Mouse (Mus musculus) limb, embryonic 13.5 days (tissue): Measurements from ENCODE around the gene Son. TPM values are rescaled to one million over a fixed set of nuclear protein-coding genes. Genes with fewer than 3 reads are reported as not detected.
"Not testable (repeated sequence)": the region's sequence is repeated elsewhere in the genome, so short reads cannot be mapped to it uniquely, and the experiment has no call there.

Experiments
- ATAC-seq: fragments of 200-750 bp; cut with Nextera tagmentation; 2 replicates; pipeline ENCODE4 v1.8.0; 2017; ENCODE audit warnings: low read depth, moderate number of reproducible peaks, moderate TSS enrichment; ENCODE audit not compliant: low FRiP score
- H3K27ac ChIP-seq: fragments of 300-500 bp; sonication (generic); 2 replicates; pipeline ENCODE4 v1.5.1; 2015; ENCODE audit warnings: inconsistent platforms, mild to moderate bottlenecking, moderate library complexity
- H3K27me3 ChIP-seq: fragments of 300-500 bp; sonication (generic); 2 replicates; pipeline ENCODE4 v1.6.1; 2015; ENCODE audit warnings: mild to moderate bottlenecking, inconsistent platforms
- H3K36me3 ChIP-seq: fragments of 300-500 bp; sonication (generic); 2 replicates; pipeline ENCODE4 v1.6.1; 2015; ENCODE audit warnings: inconsistent platforms, mild to moderate bottlenecking, moderate library complexity
- H3K4me1 ChIP-seq: fragments of 300-500 bp; sonication (generic); 2 replicates; pipeline ENCODE4 v1.6.1; 2015; ENCODE audit warnings: inconsistent platforms
- H3K4me2 ChIP-seq: fragments of 300-500 bp; sonication (generic); replicated peaks from 2 replicates; pipeline ENCODE4 v1.6.1; 2015; ENCODE audit warnings: inconsistent platforms, mild to moderate bottlenecking, moderate library complexity
- H3K4me3 ChIP-seq: fragments of 300-500 bp; sonication (generic); 2 replicates; pipeline ENCODE4 v1.5.1; 2015; ENCODE audit warnings: moderate library complexity, mild to moderate bottlenecking, inconsistent platforms
- H3K9ac ChIP-seq: fragments of 300-500 bp; sonication (generic); 2 replicates; pipeline ENCODE4 v1.6.1; 2015; ENCODE audit warnings: mild to moderate bottlenecking, inconsistent platforms
- H3K9me3 ChIP-seq: fragments of 300-500 bp; sonication (generic); 2 replicates; pipeline ENCODE4 v1.6.1; 2016; ENCODE audit warnings: inconsistent platforms
- WGBS: fragments of 180-500 bp; shearing (Covaris S2); methylation state at CpG from one replicate; pipeline ENCODE4 v1.1.7; 2015; 5-methylcytosine and 5-hydroxymethylcytosine counted together
- polyA plus RNA-seq: library from polyadenylated mRNA; unstranded; fragments of >200 nt; fragmentation: Nextera tagmentation; extraction: Ambion mirVana; gene quantifications from 2 replicates; pipeline ENCODE4 v1.2.1, GENCODE M21; 2015

Gene Son
- polyA plus RNA-seq, 1 experiment from 2014 or later = 154 TPM

DNA sequence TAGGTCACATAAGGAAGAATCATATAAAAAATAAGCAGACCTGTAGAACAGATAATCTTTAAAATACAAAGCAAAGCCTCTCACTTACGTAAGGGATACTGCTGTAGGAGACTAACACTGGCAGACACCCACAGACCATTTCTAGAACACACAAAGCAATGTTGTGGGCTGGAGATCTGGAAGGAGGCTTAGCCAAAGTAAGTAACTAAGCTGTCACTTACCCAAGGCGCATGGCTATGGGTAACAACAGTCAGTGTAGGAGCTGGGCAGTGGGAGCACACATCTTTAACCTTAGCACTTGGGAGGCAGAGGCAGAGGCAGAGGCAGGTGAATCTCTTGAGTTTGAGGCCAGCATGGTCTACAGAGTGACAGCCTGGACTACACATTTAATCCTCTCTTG, 7.7 kb upstream of the Son start:
- Histone ChIP-seq H3K36me3 (peaks cover 80% of the 10 kb centered on the region), H3K4me1 (no peaks in the 10 kb centered on the region), H3K4me3 (no peak overlapping the region), H3K9ac (no peak overlapping the region), H3K4me2 (no peak overlapping the region), H3K27ac (no peak overlapping the region), H3K27me3 (no peaks in the 10 kb centered on the region), H3K9me3 (no peaks in the 10 kb centered on the region)
- ATAC-seq = no peak
- WGBS = 97% methylated on average over 2 of the region's 2 CpGs

DNA sequence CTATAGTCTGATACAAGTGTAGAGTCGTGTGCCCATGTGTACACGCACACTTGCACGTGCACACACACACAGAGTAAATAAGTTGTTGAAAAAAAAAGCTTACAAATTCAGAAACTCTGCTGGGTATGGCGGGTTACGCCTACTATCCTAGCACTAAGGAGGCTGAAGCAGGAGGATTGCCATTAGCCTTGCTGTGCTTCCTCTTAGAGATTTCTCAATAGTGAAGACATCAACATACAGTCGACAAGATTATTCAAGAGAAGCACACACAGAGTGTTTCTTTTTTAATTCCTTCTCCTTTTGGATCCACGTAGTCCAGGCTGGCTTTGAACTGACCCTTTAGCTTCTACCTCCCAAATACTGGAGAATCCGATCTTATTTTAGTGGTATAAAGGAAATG, 7.1 kb upstream of the Son start:
- no peaks in the 10 kb centered on the region for H3K27me3 ChIP-seq
- WGBS = 97% methylated on average over 8 of the region's 8 CpGs
- no peak for ATAC-seq
- peaks cover 3% of the 10 kb centered on the region; the same call in 1 of the 2 replicates for H3K4me1 ChIP-seq
- no peaks in the 10 kb centered on the region for H3K9me3 ChIP-seq
- H3K9ac ChIP-seq = no peak overlapping the region
- H3K36me3 ChIP-seq = peaks cover 76% of the 10 kb centered on the region
- no peak overlapping the region for H3K4me2 ChIP-seq
- H3K27ac ChIP-seq = no peak overlapping the region
- no peak overlapping the region for H3K4me3 ChIP-seq

DNA sequence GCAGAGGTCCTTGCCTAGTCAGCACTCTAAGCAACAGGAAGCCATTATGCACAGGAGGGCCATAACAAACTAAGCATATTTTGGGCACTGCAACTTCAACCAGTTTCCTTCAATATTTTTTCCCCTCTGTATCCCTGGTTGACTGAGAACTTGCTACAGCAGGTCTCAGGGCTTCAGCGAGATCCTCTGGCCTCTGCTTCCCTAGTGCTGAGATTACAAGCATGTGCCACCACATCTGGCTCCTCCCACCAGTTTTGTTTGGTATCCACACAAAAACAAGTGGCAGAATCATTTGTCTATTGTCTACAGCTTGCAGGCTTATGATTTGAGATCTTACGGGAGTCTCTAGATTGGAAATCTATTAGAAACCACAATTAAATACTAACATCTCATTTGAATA, 2.4 kb upstream of the Son start:
- Histone ChIP-seq H3K4me2 (no peak overlapping the region), H3K27ac (no peak overlapping the region), H3K9me3 (no peaks in the 10 kb centered on the region), H3K27me3 (no peaks in the 10 kb centered on the region), H3K4me1 (peaks cover 14% of the 10 kb centered on the region), H3K9ac (no peak overlapping the region), H3K36me3 (peaks cover 31% of the 10 kb centered on the region), H3K4me3 (no peak overlapping the region)
- no peak for ATAC-seq
- 86% methylated on average over 2 of the region's 2 CpGs for WGBS

GRCm38 (mm10) chr16:91645420-91645819, 1.9 kb upstream of the Son start:
- H3K27ac ChIP-seq, H3K4me3 ChIP-seq, H3K9ac ChIP-seq, H3K27me3 ChIP-seq, H3K9me3 ChIP-seq, H3K4me2 ChIP-seq, ATAC-seq: not testable (repeated sequence)
- H3K36me3 ChIP-seq = peaks cover 26% of the 10 kb centered on the region
- peaks cover 17% of the 10 kb centered on the region for H3K4me1 ChIP-seq
- WGBS = 25% methylated on average over 1 of the region's 2 CpGs

DNA sequence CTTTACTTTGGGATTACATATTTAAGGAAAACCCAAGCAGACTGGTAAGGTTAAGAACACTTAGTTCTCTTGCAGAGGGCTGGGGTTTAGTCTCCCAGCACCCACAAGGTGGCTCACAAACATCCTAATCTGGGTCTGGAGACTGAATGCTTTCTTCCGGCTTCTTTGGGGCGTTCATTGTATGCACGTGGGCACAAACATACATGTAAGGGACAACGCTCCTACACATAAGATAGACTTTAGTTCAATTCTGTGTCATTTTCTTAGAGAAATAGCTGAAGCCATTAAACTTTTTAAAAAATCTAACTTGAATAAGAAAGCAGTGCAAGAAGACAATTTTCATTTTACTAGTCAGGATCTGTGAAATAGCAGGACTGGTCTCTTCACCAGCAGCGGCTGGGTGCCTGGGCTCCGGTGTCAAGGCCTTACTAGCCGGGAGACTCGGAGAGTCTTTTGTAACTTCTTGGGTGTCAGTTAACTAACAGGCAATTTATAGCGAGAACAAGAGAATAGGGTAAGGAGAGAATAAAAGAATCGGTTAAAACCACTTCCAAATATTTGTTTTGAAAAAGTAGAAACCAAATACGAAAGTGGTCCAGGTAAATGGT, 1.2 kb upstream of the Son start:
- no peak overlapping the region for H3K27ac ChIP-seq
- peaks cover 23% of the 10 kb centered on the region for H3K36me3 ChIP-seq
- H3K4me3 ChIP-seq = peak overlapping the region; percentile 75
- no peaks in the 10 kb centered on the region for H3K9me3 ChIP-seq
- peaks cover 17% of the 10 kb centered on the region for H3K4me1 ChIP-seq
- no peak for ATAC-seq
- H3K9ac ChIP-seq = peak overlapping the region; percentile 85
- under 1% methylated on average over 11 of the region's 11 CpGs for WGBS
- no peaks in the 10 kb centered on the region for H3K27me3 ChIP-seq
- peak overlapping the region; percentile 87 for H3K4me2 ChIP-seq

DNA sequence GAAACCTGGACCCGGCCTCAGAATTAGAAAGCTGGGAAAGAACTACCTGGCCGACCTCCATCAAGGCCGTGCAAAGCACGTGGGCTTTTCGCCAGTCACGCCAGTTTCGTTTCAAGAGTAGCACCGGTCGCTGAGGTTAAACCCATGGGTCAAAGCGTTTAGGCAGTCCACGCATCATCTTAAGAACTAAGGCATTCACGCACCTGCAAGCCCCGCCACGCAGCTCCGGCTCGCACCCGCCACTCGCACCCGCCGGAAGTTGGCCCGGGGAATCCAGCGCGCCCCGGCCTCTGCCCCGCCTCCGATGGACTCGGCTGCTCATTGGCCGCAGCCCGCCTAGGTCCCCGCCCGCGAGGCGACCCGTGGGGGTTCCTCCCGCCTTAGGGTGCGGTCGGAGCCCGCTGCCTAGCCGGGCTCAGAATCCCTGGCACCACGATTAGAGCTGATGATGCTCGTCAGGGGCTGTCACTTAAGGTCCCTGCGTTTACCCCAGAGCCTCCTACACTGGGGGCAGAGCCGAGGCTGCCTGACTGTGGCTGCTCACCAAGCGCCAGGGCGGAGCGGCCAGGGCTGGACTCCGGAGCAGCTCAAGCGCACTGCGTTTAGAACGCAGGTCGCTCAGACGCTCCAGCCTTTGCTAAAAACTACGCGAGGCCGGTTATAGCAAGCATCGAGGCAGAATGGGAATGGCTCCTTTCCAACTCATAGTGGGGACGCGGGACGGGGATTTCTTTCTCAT, 456 bp upstream of the Son start, which contains the start of gene Gart:
Gene Gart, minus strand, starts transcription at position 272 of the 739 bp plus-strand sequence.
- Histone ChIP-seq H3K27me3 (no peaks in the 10 kb centered on the region), H3K4me2 (peak within 1 kb of the TSS; percentile 87), H3K4me1 (peaks cover 17% of the 10 kb centered on the region), H3K27ac (peak within 1 kb of the TSS; percentile 98), H3K9me3 (no peaks in the 10 kb centered on the region), H3K9ac (peak within 1 kb of the TSS; percentile 89), H3K36me3 (peaks cover 19% of the 10 kb centered on the region), H3K4me3 (peak within 1 kb of the TSS; percentile 75)
- ATAC-seq = peak; percentile 86
- under 1% methylated on average over 59 of the region's 59 CpGs for WGBS

DNA sequence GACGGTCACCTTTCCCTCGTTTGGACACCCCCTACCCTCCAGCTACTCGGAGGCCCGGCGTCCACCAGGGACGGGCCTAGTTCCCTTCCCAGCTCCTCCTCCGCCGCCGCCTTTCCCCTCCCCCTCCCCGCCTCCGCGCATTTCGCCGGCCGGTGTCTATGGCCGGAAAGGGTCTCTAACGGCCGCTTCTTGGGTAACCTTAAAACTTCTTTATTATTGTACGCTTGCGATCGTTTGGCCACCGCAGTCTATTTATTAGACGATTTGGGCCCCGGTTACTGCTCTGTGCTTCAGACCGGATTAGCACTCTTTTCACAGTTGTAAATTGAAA, 879 bp downstream of the Son start:
- peak; percentile 62 for ATAC-seq
- Histone ChIP-seq H3K9me3 (no peaks in the 10 kb centered on the region), H3K4me3 (peak overlapping the region; percentile 75), H3K36me3 (peaks cover 17% of the 10 kb centered on the region), H3K4me1 (peaks cover 19% of the 10 kb centered on the region), H3K27me3 (no peaks in the 10 kb centered on the region), H3K9ac (peak overlapping the region; percentile 89), H3K27ac (peak overlapping the region; percentile 98), H3K4me2 (peak overlapping the region; percentile 87)
- under 1% methylated on average over 25 of the region's 25 CpGs for WGBS

DNA sequence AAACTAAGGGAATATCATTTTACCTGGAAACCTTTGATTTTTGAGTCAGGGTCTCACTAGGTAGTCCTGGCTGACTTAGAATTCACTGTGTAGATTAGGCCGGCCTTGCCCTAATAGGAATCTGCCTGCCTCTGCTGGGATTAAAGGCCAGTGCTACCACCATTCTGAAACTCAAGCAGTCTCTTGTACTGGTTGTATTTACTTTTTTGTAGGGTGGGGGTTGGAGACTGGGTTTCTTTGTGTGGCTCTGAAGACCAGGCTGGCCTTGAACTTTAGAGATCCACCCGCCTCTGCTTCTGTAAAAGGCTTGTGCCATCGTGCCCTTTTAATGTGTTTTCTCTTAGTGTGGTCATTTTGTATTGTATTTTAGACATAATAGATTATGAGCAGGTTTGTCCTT, 1.9 kb downstream of the Son start:
- H3K27ac ChIP-seq = no peak overlapping the region
- H3K27me3 ChIP-seq = no peaks in the 10 kb centered on the region
- no peak for ATAC-seq
- 68% methylated on average over 3 of the region's 3 CpGs for WGBS
- H3K4me3 ChIP-seq = peak overlapping the region; percentile 75
- peak overlapping the region; percentile 51 for H3K9ac ChIP-seq
- H3K9me3 ChIP-seq = no peaks in the 10 kb centered on the region
- H3K4me1 ChIP-seq = peaks cover 19% of the 10 kb centered on the region
- H3K4me2 ChIP-seq = peak overlapping the region; percentile 87
- peaks cover 22% of the 10 kb centered on the region for H3K36me3 ChIP-seq

- peaks cover 18% of the 10 kb centered on the region for H3K4me1 ChIP-seq
- no peaks in the 10 kb centered on the region for H3K9me3 ChIP-seq
- peak overlapping the region; percentile 40; the same call in 1 of the 2 replicates for H3K4me2 ChIP-seq
- H3K4me3 ChIP-seq = no peak overlapping the region
- no peak overlapping the region for H3K27ac ChIP-seq
- no peak overlapping the region for H3K9ac ChIP-seq
- H3K36me3 ChIP-seq = peaks cover 27% of the 10 kb centered on the region
- no peaks in the 10 kb centered on the region for H3K27me3 ChIP-seq
- ATAC-seq = no peak
Observed at GRCm38 (mm10) chr16:91649781-91650180, 2.5 kb downstream of the Son start.

- H3K4me3 ChIP-seq = no peak overlapping the region
- H3K27ac ChIP-seq = no peak overlapping the region
- no peak overlapping the region for H3K9ac ChIP-seq
- peaks cover 11% of the 10 kb centered on the region for H3K4me1 ChIP-seq
- ATAC-seq = no peak
- H3K27me3 ChIP-seq = no peaks in the 10 kb centered on the region
- H3K9me3 ChIP-seq = no peaks in the 10 kb centered on the region
- H3K4me2 ChIP-seq = no peak overlapping the region
- WGBS = 88% methylated on average over 3 of the region's 3 CpGs
- H3K36me3 ChIP-seq = peaks cover 51% of the 10 kb centered on the region
Observed at GRCm38 (mm10) chr16:91652191-91652590, 4.9 kb downstream of the Son start.

- no peaks in the 10 kb centered on the region for H3K27me3 ChIP-seq
- no peak for ATAC-seq
- peaks cover 11% of the 10 kb centered on the region for H3K9me3 ChIP-seq
- H3K9ac ChIP-seq = no peak overlapping the region
- H3K4me2 ChIP-seq = no peak overlapping the region
- H3K4me3 ChIP-seq = no peak overlapping the region
- peaks cover 2% of the 10 kb centered on the region for H3K4me1 ChIP-seq
- H3K27ac ChIP-seq = no peak overlapping the region
- peaks cover 82% of the 10 kb centered on the region for H3K36me3 ChIP-seq
- WGBS = 100% methylated on average over 9 of the region's 9 CpGs
Observed at GRCm38 (mm10) chr16:91655285-91655684, 8.0 kb downstream of the Son start.

- H3K4me2 ChIP-seq = no peak overlapping the region
- H3K4me3 ChIP-seq = no peak overlapping the region
- H3K36me3 ChIP-seq = peaks cover 86% of the 10 kb centered on the region
- peaks cover 11% of the 10 kb centered on the region for H3K9me3 ChIP-seq
- H3K27ac ChIP-seq = no peak overlapping the region
- H3K27me3 ChIP-seq = no peaks in the 10 kb centered on the region
- 0 out of 2 replicates have a peak, but pooled peaks cover 2% of the 10 kb centered on the region for H3K4me1 ChIP-seq
- ATAC-seq = no peak
- 97% methylated on average over 17 of the region's 17 CpGs for WGBS
- no peak overlapping the region for H3K9ac ChIP-seq
Observed at GRCm38 (mm10) chr16:91657285-91657684, 10.0 kb downstream of the Son start.
